Mouse (Mus musculus): ENCODE measurements around the gene Grid1. TPM values are rescaled to one million over a fixed set of nuclear protein-coding genes. Genes with fewer than 3 reads are reported as not detected.

The Grid1 gene
- polyA plus RNA-seq, 1 experiment from 2014 or later = 0.17 TPM

GRCm38 (mm10) chr14:34884194-34884593, 64.3 kb downstream of the Grid1 start:
- Histone ChIP-seq H3K36me3 (ENCODE audit: control insufficient read depth, insufficient read depth, low read length) (no peaks in the 10 kb centered on the region), H3K4me1 (ENCODE audit: control insufficient read depth, insufficient read depth, low read length) (no peaks in the 10 kb centered on the region), H3K27ac (replicated peaks; ENCODE audit: low read depth, low read length) (no peak overlapping the region), H3K4me3 (ENCODE audit: low read depth, low read length) (no peak overlapping the region), H3K27me3 (ENCODE audit: control insufficient read depth, insufficient read depth, low read length) (no peaks in the 10 kb centered on the region), H3K9ac (ENCODE audit: low read length) (no peak overlapping the region), H3K9me3 (ENCODE audit: control insufficient read depth, low read length) (no peaks in the 10 kb centered on the region), H3K4me2 (ENCODE audit: low read depth, severe bottlenecking) (no peak overlapping the region)
- 96% methylated on average over 11 of the region's 11 CpGs for WGBS
- DNase-seq (ENCODE audit: low spot score) (no peak), ATAC-seq (ENCODE audit: insufficient number of reproducible peaks, low FRiP score, low TSS enrichment, low read depth) (no peak)

- H3K4me1 ChIP-seq (ENCODE audit: control insufficient read depth, insufficient read depth, low read length) = no peaks in the 10 kb centered on the region
- no peaks in the 10 kb centered on the region for H3K9me3 ChIP-seq (ENCODE audit: control insufficient read depth, low read length)
- no peaks in the 10 kb centered on the region for H3K36me3 ChIP-seq (ENCODE audit: control insufficient read depth, insufficient read depth, low read length)
- no peaks in the 10 kb centered on the region for H3K27me3 ChIP-seq (ENCODE audit: control insufficient read depth, insufficient read depth, low read length)
- no peak overlapping the region for H3K4me3 ChIP-seq (ENCODE audit: low read depth, low read length)
- no peak for ATAC-seq (ENCODE audit: insufficient number of reproducible peaks, low FRiP score, low TSS enrichment, low read depth)
- 92% methylated on average over 3 of the region's 3 CpGs for WGBS
- no peak overlapping the region for H3K4me2 ChIP-seq (ENCODE audit: low read depth, severe bottlenecking)
- DNase-seq (ENCODE audit: low spot score) = no peak
- no peak overlapping the region for H3K9ac ChIP-seq (ENCODE audit: low read length)
- no peak overlapping the region for H3K27ac ChIP-seq (replicated peaks; ENCODE audit: low read depth, low read length)
Observed at GRCm38 (mm10) chr14:34884611-34885010, 64.7 kb downstream of the Grid1 start.

GRCm38 (mm10) chr14:34891769-34892532, 72.0 kb downstream of the Grid1 start:
- ATAC-seq (ENCODE audit: insufficient number of reproducible peaks, low FRiP score, low TSS enrichment, low read depth) (no peak), DNase-seq (ENCODE audit: low spot score) (no peak)
- WGBS = 4% methylated on average over 6 of the region's 6 CpGs
- Histone ChIP-seq H3K9me3 (ENCODE audit: control insufficient read depth, low read length) (no peaks in the 10 kb centered on the region), H3K4me1 (ENCODE audit: control insufficient read depth, insufficient read depth, low read length) (no peaks in the 10 kb centered on the region), H3K27ac (replicated peaks; ENCODE audit: low read depth, low read length) (no peak overlapping the region), H3K27me3 (ENCODE audit: control insufficient read depth, insufficient read depth, low read length) (peaks cover 4% of the 10 kb centered on the region; the same call in 1 of the 2 replicates), H3K4me2 (ENCODE audit: low read depth, severe bottlenecking) (no peak overlapping the region), H3K36me3 (ENCODE audit: control insufficient read depth, insufficient read depth, low read length) (no peaks in the 10 kb centered on the region), H3K9ac (ENCODE audit: low read length) (no peak overlapping the region), H3K4me3 (ENCODE audit: low read depth, low read length) (no peak overlapping the region)

- Histone ChIP-seq H3K27me3 (ENCODE audit: control insufficient read depth, insufficient read depth, low read length) (peaks cover 4% of the 10 kb centered on the region; the same call in 1 of the 2 replicates), H3K36me3 (ENCODE audit: control insufficient read depth, insufficient read depth, low read length) (no peaks in the 10 kb centered on the region), H3K4me3 (ENCODE audit: low read depth, low read length) (peak overlapping the region; percentile 23), H3K9ac (ENCODE audit: low read length) (no peak overlapping the region), H3K27ac (replicated peaks; ENCODE audit: low read depth, low read length) (no peak overlapping the region), H3K4me1 (ENCODE audit: control insufficient read depth, insufficient read depth, low read length) (no peaks in the 10 kb centered on the region), H3K9me3 (ENCODE audit: control insufficient read depth, low read length) (no peaks in the 10 kb centered on the region), H3K4me2 (ENCODE audit: low read depth, severe bottlenecking) (peak overlapping the region; percentile 64)
- peak; percentile 55 for DNase-seq (ENCODE audit: low spot score)
- 7% methylated on average over 33 of the region's 33 CpGs for WGBS
- ATAC-seq (ENCODE audit: insufficient number of reproducible peaks, low FRiP score, low TSS enrichment, low read depth) = 0 out of 2 replicates have a peak, but pooled peaks have one; percentile 55
Observed at GRCm38 (mm10) chr14:34896253-34896982, 76.5 kb downstream of the Grid1 start.

- Histone ChIP-seq H3K27ac (replicated peaks; ENCODE audit: low read depth, low read length) (no peak overlapping the region), H3K36me3 (ENCODE audit: control insufficient read depth, insufficient read depth, low read length) (no peaks in the 10 kb centered on the region), H3K4me2 (ENCODE audit: low read depth, severe bottlenecking) (no peak overlapping the region), H3K9me3 (ENCODE audit: control insufficient read depth, low read length) (no peaks in the 10 kb centered on the region), H3K9ac (ENCODE audit: low read length) (no peak overlapping the region), H3K4me1 (ENCODE audit: control insufficient read depth, insufficient read depth, low read length) (no peaks in the 10 kb centered on the region), H3K4me3 (ENCODE audit: low read depth, low read length) (no peak overlapping the region), H3K27me3 (ENCODE audit: control insufficient read depth, insufficient read depth, low read length) (no peaks in the 10 kb centered on the region)
- DNase-seq (ENCODE audit: low spot score) (no peak), ATAC-seq (ENCODE audit: insufficient number of reproducible peaks, low FRiP score, low TSS enrichment, low read depth) (no peak)
- 74% methylated on average over 4 of the region's 4 CpGs for WGBS
Observed at GRCm38 (mm10) chr14:34903854-34904253, 83.9 kb downstream of the Grid1 start.

- H3K9me3 ChIP-seq (ENCODE audit: control insufficient read depth, low read length) = no peaks in the 10 kb centered on the region
- no peaks in the 10 kb centered on the region for H3K27me3 ChIP-seq (ENCODE audit: control insufficient read depth, insufficient read depth, low read length)
- 71% methylated on average over 2 of the region's 2 CpGs for WGBS
- DNase-seq (ENCODE audit: low spot score) (no peak), ATAC-seq (ENCODE audit: insufficient number of reproducible peaks, low FRiP score, low TSS enrichment, low read depth) (no peak)
- H3K36me3 ChIP-seq (ENCODE audit: control insufficient read depth, insufficient read depth, low read length) = no peaks in the 10 kb centered on the region
- H3K4me3 ChIP-seq (ENCODE audit: low read depth, low read length) = no peak overlapping the region
- H3K27ac ChIP-seq (replicated peaks; ENCODE audit: low read depth, low read length) = no peak overlapping the region
- H3K4me1 ChIP-seq (ENCODE audit: control insufficient read depth, insufficient read depth, low read length) = no peaks in the 10 kb centered on the region
- H3K9ac ChIP-seq (ENCODE audit: low read length) = no peak overlapping the region
- no peak overlapping the region for H3K4me2 ChIP-seq (ENCODE audit: low read depth, severe bottlenecking)
Observed at GRCm38 (mm10) chr14:34905697-34906096, 85.8 kb downstream of the Grid1 start.

- no peaks in the 10 kb centered on the region for H3K9me3 ChIP-seq (ENCODE audit: control insufficient read depth, low read length)
- WGBS = 78% methylated on average over 2 of the region's 2 CpGs
- no peaks in the 10 kb centered on the region for H3K36me3 ChIP-seq (ENCODE audit: control insufficient read depth, insufficient read depth, low read length)
- H3K27ac ChIP-seq (replicated peaks; ENCODE audit: low read depth, low read length) = no peak overlapping the region
- no peaks in the 10 kb centered on the region for H3K4me1 ChIP-seq (ENCODE audit: control insufficient read depth, insufficient read depth, low read length)
- no peak overlapping the region for H3K4me2 ChIP-seq (ENCODE audit: low read depth, severe bottlenecking)
- H3K4me3 ChIP-seq (ENCODE audit: low read depth, low read length) = no peak overlapping the region
- no peak overlapping the region for H3K9ac ChIP-seq (ENCODE audit: low read length)
- ATAC-seq (ENCODE audit: insufficient number of reproducible peaks, low FRiP score, low TSS enrichment, low read depth) = no peak
- H3K27me3 ChIP-seq (ENCODE audit: control insufficient read depth, insufficient read depth, low read length) = no peaks in the 10 kb centered on the region
- DNase-seq (ENCODE audit: low spot score) = no peak
Observed at GRCm38 (mm10) chr14:34908366-34908765, 88.5 kb downstream of the Grid1 start.

GRCm38 (mm10) chr14:34908804-34909203, 88.9 kb downstream of the Grid1 start:
- 45% methylated on average over 4 of the region's 4 CpGs for WGBS
- no peaks in the 10 kb centered on the region for H3K9me3 ChIP-seq (ENCODE audit: control insufficient read depth, low read length)

More at GRCm38 (mm10) chr14:34908804-34909203, 88.9 kb downstream of the Grid1 start:
- no peak overlapping the region for H3K4me3 ChIP-seq (ENCODE audit: low read depth, low read length)
- DNase-seq (ENCODE audit: low spot score) (no peak), ATAC-seq (ENCODE audit: insufficient number of reproducible peaks, low FRiP score, low TSS enrichment, low read depth) (no peak)
- no peaks in the 10 kb centered on the region for H3K4me1 ChIP-seq (ENCODE audit: control insufficient read depth, insufficient read depth, low read length)
- H3K27me3 ChIP-seq (ENCODE audit: control insufficient read depth, insufficient read depth, low read length) = no peaks in the 10 kb centered on the region
- no peak overlapping the region for H3K4me2 ChIP-seq (ENCODE audit: low read depth, severe bottlenecking)
- no peak overlapping the region for H3K9ac ChIP-seq (ENCODE audit: low read length)
- H3K36me3 ChIP-seq (ENCODE audit: control insufficient read depth, insufficient read depth, low read length) = no peaks in the 10 kb centered on the region
- no peak overlapping the region for H3K27ac ChIP-seq (replicated peaks; ENCODE audit: low read depth, low read length)
